Mouse (Mus musculus): Measurements from ENCODE around the gene Tmem43. TPM values are rescaled to one million over a fixed set of nuclear protein-coding genes. Genes with fewer than 3 reads are reported as not detected.

Gene Tmem43
- polyA plus RNA-seq (2012; rRNA removed) = 6.6 and 7.9 TPM in 2 replicates

DNA sequence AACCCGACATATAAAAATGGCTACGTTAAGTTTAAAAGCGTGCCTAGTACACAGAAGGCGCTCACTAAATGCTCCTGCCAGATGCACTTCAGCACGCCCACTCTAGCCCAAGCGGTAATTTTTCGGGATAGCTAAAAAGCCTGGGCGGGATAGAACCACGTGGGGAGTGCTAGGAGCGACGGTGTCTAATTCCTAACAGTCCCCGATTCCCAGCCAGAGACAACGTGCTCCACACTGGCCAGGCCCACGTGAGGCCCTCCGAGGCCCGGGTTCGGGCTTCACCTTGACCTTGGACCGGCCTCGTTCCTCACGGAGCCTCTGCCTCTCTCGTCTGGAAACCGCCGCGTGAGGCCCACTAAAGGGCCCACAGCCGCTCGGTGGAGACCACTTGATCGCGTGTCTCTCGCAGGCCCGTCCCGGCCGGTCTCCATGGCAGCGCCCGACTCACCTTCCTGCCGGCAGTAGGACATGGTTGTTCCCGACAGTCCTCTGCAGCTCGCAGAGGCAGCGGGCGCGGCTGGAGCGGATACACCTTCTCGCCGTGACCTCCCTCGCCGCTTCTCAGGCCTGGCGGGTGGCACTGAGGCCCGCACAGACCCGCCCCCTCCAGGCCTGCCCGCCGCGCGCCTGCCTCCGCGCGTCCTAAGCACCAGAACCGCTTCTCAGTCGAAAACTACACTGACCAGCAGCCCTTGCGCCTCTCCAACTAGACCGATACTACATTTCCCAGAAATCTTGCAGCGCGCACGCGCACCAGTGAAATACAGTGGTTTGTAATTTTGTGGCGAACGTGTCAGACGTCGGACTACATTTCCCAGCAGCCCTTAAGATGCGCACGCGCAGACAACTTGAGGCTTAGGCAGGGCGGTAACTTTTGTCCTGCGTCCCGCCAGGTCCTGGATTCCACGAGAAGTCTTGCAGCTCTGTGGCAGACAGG is at the start of gene Tmem43, which contains the start of gene Chchd4:
Tmem43 (plus strand) TSS at position 836 of the 937 bp plus-strand sequence.
Chchd4 (minus strand) TSS at position 679 of the 937 bp plus-strand sequence.

DNA sequence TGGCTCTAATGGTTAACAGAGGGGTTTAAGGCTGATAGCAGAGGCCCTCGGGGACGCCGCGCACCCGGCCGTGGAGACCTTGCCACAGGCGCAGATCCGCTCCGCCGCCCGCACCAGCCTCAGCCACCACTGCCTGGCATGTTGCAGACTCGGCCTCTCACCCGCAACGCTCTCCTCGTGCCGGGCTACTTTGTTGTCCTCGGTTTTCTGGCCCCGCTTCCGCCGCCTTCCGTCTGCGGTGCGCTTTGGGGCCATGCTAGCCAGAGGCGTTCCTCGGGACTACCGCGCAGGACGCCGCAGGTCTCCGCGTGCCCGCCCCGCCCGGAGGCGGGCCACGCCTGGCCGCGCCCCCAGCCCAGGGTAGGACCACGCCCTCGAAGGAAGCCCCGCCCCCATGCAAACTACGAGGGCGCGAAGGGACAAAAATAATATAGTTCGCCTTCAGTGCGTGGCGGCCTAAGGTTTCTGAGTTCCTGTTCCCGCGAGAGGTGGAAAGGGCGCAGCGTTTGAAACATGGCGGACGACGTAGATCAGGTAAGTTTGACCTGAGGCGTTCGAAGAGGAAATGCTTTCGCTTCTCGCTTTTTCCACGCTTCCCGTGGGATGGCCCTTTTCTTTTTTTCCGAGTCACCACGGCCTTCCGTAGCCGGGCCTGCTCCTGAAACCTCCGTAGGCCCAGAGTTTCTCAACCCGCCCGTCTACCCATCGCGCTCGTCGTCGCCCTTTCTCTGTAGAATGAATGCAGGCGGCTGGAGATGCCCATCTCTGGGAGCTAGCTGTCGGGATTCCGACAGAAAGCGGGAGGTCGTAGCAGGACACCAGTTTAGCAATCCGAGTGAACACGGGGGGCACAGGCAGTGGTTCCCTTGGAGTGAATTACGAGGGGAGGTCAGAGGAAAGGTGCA is 42.3 kb downstream of the Tmem43 start, which contains the start of the genes Xpc and Lsm3:
Xpc (minus strand) TSS at position 344 of the 905 bp plus-strand sequence.
Lsm3 (plus strand) TSS at position 384 of the 905 bp plus-strand sequence.

Other genes starting within 250 kb of the Tmem43 start
- not detected in 2 replicates for gene Wnt7a, start 62.3 kb upstream of the Tmem43 start, polyA plus RNA-seq (2012; rRNA removed)
- gene Chchd4, start 157 bp upstream of the Tmem43 start, polyA plus RNA-seq (2012; rRNA removed) = 6.7 and 7.8 TPM in 2 replicates
- gene Xpc, start 42.2 kb downstream of the Tmem43 start, polyA plus RNA-seq (2012; rRNA removed) = 2.8 and 3.0 TPM in 2 replicates
- 104 and 105 TPM in 2 replicates for gene Lsm3, start 42.2 kb downstream of the Tmem43 start, polyA plus RNA-seq (2012; rRNA removed)
- 7.0 and 8.7 TPM in 2 replicates for gene Slc6a6, start 210.3 kb downstream of the Tmem43 start, polyA plus RNA-seq (2012; rRNA removed)